Mouse (Mus musculus) limb, embryonic 11.5 days (tissue): ENCODE results near the gene Wdr82. TPM values are rescaled to one million over a fixed set of nuclear protein-coding genes. Genes with fewer than 3 reads are reported as not detected.

Experiments
- ATAC-seq: fragments of 200-750 bp; cut with Nextera tagmentation; 2 replicates; pipeline ENCODE4 v1.8.0; 2017; ENCODE audit warnings: low read depth; ENCODE audit not compliant: insufficient number of reproducible peaks, low FRiP score, low TSS enrichment
- DNase-seq: peaks from one replicate; pipeline ENCODE4 v3.0.0-alpha.2; 2015; ENCODE audit warnings: low spot score
- H3K27ac ChIP-seq: fragments of 300-500 bp; sonication (generic); replicated peaks from 2 replicates; pipeline ENCODE4 v1.5.1; 2014; ENCODE audit warnings: low read depth, mild to moderate bottlenecking, low read length
- H3K27me3 ChIP-seq: fragments of 300-500 bp; sonication (generic); 2 replicates; pipeline ENCODE4 v1.6.1; 2014; ENCODE audit warnings: mild to moderate bottlenecking, low read length, mixed read lengths; ENCODE audit not compliant: control insufficient read depth, insufficient read depth
- H3K36me3 ChIP-seq: fragments of 300-500 bp; sonication (generic); 2 replicates; pipeline ENCODE4 v1.6.1; 2014; ENCODE audit warnings: mild to moderate bottlenecking, low read length, moderate library complexity, mixed read lengths; ENCODE audit not compliant: control insufficient read depth, insufficient read depth
- H3K4me1 ChIP-seq: fragments of 300-500 bp; sonication (generic); 2 replicates; pipeline ENCODE4 v1.6.1; 2014; ENCODE audit warnings: low read length, mixed read lengths; ENCODE audit not compliant: control insufficient read depth, insufficient read depth
- H3K4me2 ChIP-seq: fragments of 300-500 bp; sonication (generic); 2 replicates; pipeline ENCODE4 v1.6.1; 2014; ENCODE audit warnings: low read depth, mild to moderate bottlenecking, moderate library complexity; ENCODE audit not compliant: severe bottlenecking
- H3K4me3 ChIP-seq: fragments of 300-500 bp; sonication (generic); 2 replicates; pipeline ENCODE4 v1.5.1; 2014; ENCODE audit warnings: low read depth, low read length
- H3K9ac ChIP-seq: fragments of 300-500 bp; sonication (generic); 2 replicates; pipeline ENCODE4 v1.6.1; 2014; ENCODE audit warnings: mild to moderate bottlenecking, low read length
- H3K9me3 ChIP-seq: fragments of 300-500 bp; sonication (generic); 2 replicates; pipeline ENCODE4 v1.6.1; 2016; ENCODE audit warnings: low read length; ENCODE audit not compliant: control insufficient read depth
- WGBS: fragments of 180-500 bp; shearing (Covaris S2); extraction: QIAGEN DNeasy Blood & Tissue Kit; methylation state at CpG from one replicate; pipeline ENCODE4 v1.1.7; 2014; 5-methylcytosine and 5-hydroxymethylcytosine counted together
- polyA plus RNA-seq: library from polyadenylated mRNA; unstranded; fragments of >200 nt; fragmentation: Nextera tagmentation; extraction: Ambion mirVana; gene quantifications from 2 replicates; pipeline ENCODE4 v1.2.1, GENCODE M21; 2014

The Wdr82 gene
- polyA plus RNA-seq, 1 experiment from 2014 or later: 31.3 TPM

- Histone ChIP-seq H3K4me3 (no peak overlapping the region), H3K27ac (no peak overlapping the region), H3K4me1 (no peaks in the 10 kb centered on the region), H3K9ac (no peak overlapping the region), H3K9me3 (no peaks in the 10 kb centered on the region), H3K27me3 (no peaks in the 10 kb centered on the region), H3K4me2 (no peak overlapping the region), H3K36me3 (no peaks in the 10 kb centered on the region)
- DNase-seq (no peak), ATAC-seq (no peak)
- 77% methylated on average over 21 of the region's 21 CpGs for WGBS
Observed at GRCm38 (mm10) chr9:106156921-106157622, 13.7 kb upstream of the Wdr82 start.

DNA sequence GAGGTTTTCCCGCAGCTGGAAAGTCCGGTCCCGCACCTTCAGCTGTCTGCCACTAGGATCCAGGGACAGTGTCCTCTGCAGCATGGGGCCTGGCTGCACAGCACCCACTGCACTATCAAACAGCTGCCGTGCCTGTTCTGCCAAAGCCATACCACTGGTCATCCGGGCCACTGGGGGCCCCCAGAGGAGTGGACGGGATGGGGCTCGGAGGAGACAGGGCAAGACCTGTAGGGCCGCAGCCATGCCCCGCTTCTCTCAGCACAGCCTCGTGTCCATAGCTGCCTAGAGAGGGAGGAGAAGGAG, 13.2 kb upstream of the Wdr82 start:
- Histone ChIP-seq H3K27ac (no peak overlapping the region), H3K4me3 (no peak overlapping the region), H3K4me2 (no peak overlapping the region), H3K9ac (no peak overlapping the region), H3K4me1 (no peaks in the 10 kb centered on the region), H3K27me3 (no peaks in the 10 kb centered on the region), H3K36me3 (no peaks in the 10 kb centered on the region), H3K9me3 (no peaks in the 10 kb centered on the region)
- ATAC-seq: no peak
- WGBS: 91% methylated on average over 10 of the region's 10 CpGs
- no peak for DNase-seq

DNA sequence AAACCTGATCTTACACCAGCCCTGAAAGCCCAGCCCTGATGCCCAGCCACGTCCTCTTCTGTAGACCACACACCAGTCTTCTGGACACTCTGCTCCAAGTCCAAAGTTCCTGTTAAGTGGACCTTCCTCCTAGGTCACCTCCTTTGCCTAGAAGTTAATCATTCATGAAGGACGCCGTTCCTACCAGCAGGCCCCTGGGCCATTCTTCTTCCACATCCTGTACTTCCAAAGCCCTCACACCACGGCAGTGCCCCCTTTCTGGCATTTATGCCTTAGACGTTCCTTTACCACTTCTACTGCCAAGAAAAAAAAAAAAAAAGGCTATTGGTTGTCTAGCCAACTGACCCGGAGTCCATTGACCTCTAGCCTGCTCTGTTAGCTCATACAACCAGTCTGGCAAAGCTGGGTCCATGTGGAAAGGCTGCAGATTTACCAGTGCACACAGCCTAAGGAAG, 12.7 kb upstream of the Wdr82 start, which contains the start of gene Glyctk:
Glyctk (minus strand) TSS at position 102 of the 455 bp plus-strand sequence.
- Histone ChIP-seq H3K4me1 (no peaks in the 10 kb centered on the region), H3K27me3 (no peaks in the 10 kb centered on the region), H3K9ac (no peak within 1 kb of the TSS), H3K4me2 (no peak within 1 kb of the TSS), H3K9me3 (no peaks in the 10 kb centered on the region), H3K27ac (no peak within 1 kb of the TSS), H3K36me3 (no peaks in the 10 kb centered on the region), H3K4me3 (no peak within 1 kb of the TSS)
- DNase-seq (no peak), ATAC-seq (no peak)
- WGBS: 88% methylated on average over 6 of the region's 6 CpGs

DNA sequence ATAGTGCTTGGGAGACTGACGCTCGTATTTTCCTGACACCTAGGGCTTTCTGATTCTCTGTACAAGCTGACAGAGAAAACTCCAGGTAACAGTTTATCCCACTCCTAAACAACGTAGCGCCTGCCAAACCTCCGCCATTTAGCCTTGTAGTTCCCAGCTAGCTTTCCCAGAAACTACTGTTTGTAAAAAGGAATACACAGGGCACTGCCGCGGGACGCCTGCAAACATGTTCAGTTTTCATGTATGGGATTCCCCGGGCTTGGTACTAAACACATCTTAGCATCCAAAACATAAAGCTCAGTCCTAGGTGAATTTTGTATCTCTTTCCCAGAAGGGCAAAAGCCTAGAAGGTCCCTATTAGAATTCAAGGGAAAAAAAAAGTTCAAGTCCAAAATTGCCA, 11.5 kb upstream of the Wdr82 start:
- Histone ChIP-seq H3K27ac (no peak overlapping the region), H3K4me3 (no peak overlapping the region), H3K4me1 (no peaks in the 10 kb centered on the region), H3K36me3 (no peaks in the 10 kb centered on the region), H3K4me2 (peak overlapping the region; percentile 54; the same call in 1 of the 2 replicates), H3K9ac (no peak overlapping the region), H3K9me3 (no peaks in the 10 kb centered on the region), H3K27me3 (no peaks in the 10 kb centered on the region)
- WGBS: 82% methylated on average over 9 of the region's 9 CpGs
- no peak for DNase-seq
- ATAC-seq: no peak

DNA sequence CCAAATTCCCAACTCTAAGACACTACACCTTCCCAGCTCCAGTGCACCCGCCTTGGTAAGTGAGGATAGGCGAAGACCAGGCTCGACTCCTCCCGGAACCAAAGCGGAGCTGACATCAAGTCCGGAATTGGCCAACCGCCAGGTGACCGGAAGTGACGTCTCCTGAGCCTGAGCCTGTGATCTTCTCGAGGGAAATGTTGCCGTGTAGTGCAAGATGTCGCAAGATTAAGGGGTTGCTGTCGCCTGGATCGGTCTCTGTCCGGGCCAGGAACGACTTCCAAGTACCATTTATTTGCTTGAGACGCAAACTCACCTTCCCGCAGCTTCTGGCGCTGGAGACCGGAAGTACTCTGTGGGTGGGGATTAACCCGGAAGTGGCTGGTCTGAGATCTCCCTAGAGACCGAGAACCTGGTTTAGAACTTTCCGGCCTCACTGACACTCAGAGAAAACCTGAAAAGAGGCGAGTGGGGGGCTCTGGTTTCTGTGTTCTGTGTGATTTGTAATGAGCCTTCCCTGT, 10.9 kb upstream of the Wdr82 start:
- Histone ChIP-seq H3K4me1 (no peaks in the 10 kb centered on the region), H3K9ac (peak overlapping the region; percentile 71)

GRCm38 (mm10) chr9:106160426-106160825, 10.3 kb upstream of the Wdr82 start:
- Histone ChIP-seq H3K27ac (no peak overlapping the region), H3K4me3 (peak overlapping the region; percentile 47), H3K36me3 (no peaks in the 10 kb centered on the region), H3K4me1 (no peaks in the 10 kb centered on the region), H3K9me3 (no peaks in the 10 kb centered on the region), H3K27me3 (no peaks in the 10 kb centered on the region), H3K4me2 (peak overlapping the region; percentile 54), H3K9ac (peak overlapping the region; percentile 71)
- WGBS: 40% methylated on average over 5 of the region's 5 CpGs
- DNase-seq (no peak), ATAC-seq (no peak)

More for the DNA sequence above, 10.9 kb upstream of the Wdr82 start:
- Histone ChIP-seq H3K9me3 (no peaks in the 10 kb centered on the region), H3K4me3 (peak overlapping the region; percentile 47), H3K27me3 (no peaks in the 10 kb centered on the region), H3K4me2 (peak overlapping the region; percentile 54), H3K27ac (peak overlapping the region; percentile 49; the same call in 1 of the 2 replicates), H3K36me3 (no peaks in the 10 kb centered on the region)
- ATAC-seq (peak; percentile 82), DNase-seq (peak; percentile 94)
- 4% methylated on average over 24 of the region's 24 CpGs for WGBS

GRCm38 (mm10) chr9:106166709-106167108, 4.0 kb upstream of the Wdr82 start:
- no peaks in the 10 kb centered on the region for H3K36me3 ChIP-seq
- no peak overlapping the region for H3K27ac ChIP-seq
- no peaks in the 10 kb centered on the region for H3K9me3 ChIP-seq
- ATAC-seq (no peak), DNase-seq (no peak)
- H3K4me1 ChIP-seq: 0 out of 2 replicates have a peak, but pooled peaks cover 3% of the 10 kb centered on the region
- 91% methylated on average over 2 of the region's 2 CpGs for WGBS
- no peak overlapping the region for H3K4me2 ChIP-seq
- H3K27me3 ChIP-seq: no peaks in the 10 kb centered on the region
- H3K9ac ChIP-seq: no peak overlapping the region
- no peak overlapping the region for H3K4me3 ChIP-seq

- 80% methylated on average over 3 of the region's 3 CpGs for WGBS
- no peak for DNase-seq
- no peaks in the 10 kb centered on the region for H3K9me3 ChIP-seq
Observed at GRCm38 (mm10) chr9:106167241-106167640, 3.5 kb upstream of the Wdr82 start.

More at GRCm38 (mm10) chr9:106167241-106167640, 3.5 kb upstream of the Wdr82 start:
- H3K27ac ChIP-seq: no peak overlapping the region
- no peak overlapping the region for H3K4me2 ChIP-seq
- no peak for ATAC-seq
- H3K36me3 ChIP-seq: no peaks in the 10 kb centered on the region
- H3K4me1 ChIP-seq: 0 out of 2 replicates have a peak, but pooled peaks cover 4% of the 10 kb centered on the region
- H3K4me3 ChIP-seq: no peak overlapping the region
- H3K9ac ChIP-seq: no peak overlapping the region
- no peaks in the 10 kb centered on the region for H3K27me3 ChIP-seq
